Mouse (Mus musculus): ENCODE measurements at regions not wholly inside any gene's neighbourhood (a gene's known extent, or its start where the extent isn't known, plus 50 kb on each side); places are given as distances from the start of the nearest gene placed in this dataset.

DNA sequence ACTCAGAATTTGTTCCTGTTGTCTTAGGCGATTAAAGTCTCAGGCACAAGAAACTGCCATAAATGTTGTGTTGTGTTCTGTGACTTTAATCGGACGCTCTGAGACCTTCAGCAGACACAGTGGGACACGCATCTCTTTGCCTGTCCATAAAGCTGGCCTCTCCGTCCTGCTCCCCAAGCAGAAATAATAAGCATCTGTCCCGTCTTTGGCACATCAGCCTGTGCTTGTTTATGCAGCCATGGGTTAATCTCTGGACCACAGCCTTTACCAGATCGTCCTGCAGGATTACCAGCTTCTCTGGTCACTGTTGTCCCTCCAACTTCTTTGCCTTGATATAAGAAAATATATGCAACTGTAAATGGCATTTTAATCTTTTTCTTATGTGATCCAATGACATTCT is 87.7 kb upstream of the Ret start:
- no peak for DNase-seq (ENCODE audit: low spot score)

DNA sequence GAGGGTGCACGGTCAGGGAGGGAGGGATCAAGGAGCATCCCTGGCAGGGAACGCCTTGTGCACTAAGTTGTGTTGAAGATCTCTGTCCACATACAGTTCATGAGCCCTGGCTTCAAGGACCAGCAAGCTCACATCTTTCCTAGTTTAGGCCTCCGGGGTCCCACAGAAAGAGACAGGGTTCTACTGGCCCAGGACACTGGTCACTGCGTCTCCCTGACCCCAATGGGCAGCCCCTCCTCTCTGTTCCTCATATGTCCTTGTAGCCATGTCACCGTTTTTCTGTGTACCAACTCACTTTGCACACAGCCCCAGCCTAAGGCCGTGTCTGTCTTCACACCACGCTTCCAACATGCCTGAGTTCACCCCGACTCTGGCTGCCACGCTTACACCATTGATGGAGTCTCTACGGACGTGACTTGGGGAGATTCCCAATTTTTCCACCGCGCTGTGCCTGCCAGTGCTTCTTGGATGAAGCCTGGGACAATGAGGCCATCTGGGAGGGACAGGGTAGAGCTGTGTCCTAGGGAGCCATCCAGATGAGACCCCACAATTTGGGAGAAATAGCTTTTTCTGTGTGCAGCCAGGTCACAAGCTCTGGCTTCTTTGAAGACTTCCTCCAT is 86.5 kb upstream of the Ret start:
- no peak for DNase-seq (ENCODE audit: low spot score)

DNA sequence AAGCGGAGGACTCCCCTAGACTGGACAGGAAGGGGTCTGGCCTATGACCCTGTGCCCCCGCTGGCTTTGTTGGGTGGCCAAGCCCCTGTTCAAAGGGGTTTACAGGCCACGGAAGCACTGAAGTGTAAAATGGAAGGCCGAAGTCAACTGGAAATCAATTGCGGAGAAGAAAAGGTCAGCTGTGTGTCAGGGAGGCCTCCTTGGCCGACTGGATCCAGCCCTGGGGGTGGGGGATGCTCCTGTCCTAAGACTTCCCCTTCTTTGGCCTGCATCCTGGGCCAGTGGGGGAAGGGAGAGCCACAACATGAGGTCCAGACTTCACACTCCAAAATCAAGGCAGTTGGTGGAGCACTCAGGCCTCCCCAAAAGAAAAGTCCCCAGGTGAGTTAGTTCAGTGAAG is 66.4 kb upstream of the Ret start:
- DNase-seq (ENCODE audit: low spot score) = no peak

DNA sequence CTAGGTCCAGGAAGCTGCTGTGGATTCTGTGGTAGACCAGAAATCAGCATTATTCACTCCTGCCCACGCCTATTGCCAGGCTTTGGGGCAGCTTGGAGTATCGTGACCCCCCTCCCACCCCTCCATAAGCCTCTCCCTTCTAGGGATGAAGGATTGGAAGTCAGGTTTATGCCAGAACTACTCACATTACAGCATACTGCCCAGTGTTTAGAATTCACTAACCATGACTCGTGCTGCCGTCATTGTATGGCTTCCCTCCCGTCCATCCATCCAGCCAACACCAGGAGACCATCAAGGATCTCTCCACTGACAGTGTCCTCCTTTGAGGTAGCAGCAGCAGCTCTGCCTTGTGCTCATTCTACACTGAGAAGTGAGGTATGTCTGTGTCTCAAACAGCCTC is 62.4 kb upstream of the Ret start:
- no peak for DNase-seq (ENCODE audit: low spot score)

DNA sequence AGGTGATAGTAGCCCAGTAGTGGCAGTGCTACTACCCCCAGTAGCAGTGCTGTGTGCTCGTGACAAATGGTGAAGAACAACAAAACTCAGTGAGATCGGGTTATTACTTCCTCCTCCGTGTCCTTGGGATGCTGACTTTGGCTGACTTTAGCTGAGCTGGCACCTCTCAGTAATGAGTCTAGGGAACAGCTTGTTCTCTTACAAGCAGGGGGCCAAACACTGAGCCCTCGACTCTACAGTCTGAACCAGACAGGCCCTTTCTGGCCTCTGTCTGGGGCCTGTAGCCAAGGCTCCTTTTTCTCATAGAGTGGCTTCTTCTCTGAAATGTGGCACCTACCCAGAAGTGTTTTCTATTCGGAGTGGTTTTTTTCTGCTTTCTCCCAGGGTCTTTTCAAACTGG is 57.4 kb upstream of the Ret start:
- DNase-seq (ENCODE audit: low spot score) = no peak

DNA sequence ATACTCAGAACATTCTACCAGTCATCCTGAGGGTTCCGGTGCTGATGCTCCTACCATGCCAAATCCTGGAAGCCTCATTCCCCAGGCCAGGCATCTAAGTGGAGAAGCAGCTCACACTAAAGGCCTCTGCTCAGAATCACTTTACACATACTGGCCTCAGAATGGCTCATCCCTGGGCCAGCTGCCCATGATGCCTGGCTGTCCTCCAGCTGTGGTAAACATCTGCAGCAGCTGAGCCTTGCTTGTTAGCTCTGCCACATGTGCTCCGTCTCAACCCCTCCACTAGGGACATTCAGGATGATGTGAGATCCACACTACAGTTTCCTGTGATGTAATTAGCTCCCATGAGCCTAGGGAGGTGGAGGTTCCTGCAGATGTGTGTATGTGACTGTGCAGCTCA is 55.2 kb upstream of the Ret start:
- no peak for DNase-seq (ENCODE audit: low spot score)

DNA sequence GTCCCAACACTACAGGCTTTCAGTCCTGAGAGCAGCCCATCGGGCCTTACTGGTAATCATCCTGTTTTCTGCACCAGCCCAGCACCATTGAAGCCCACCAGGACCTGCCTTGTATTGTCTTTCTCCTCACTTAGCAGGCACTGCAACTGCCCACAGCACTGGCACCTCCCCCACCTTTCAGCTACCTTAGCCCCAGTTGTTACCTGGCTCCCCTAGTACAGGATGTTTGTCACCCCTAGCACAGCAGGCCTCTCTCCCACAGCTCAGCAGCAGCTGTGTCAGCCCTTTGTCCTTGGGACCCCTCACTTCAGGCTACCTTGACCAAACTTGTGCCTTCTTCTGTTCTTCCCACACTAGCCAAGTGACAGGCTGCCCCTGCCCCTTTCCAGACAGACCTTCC is 53.6 kb upstream of the Ret start:
- DNase-seq (ENCODE audit: low spot score) = no peak

DNA sequence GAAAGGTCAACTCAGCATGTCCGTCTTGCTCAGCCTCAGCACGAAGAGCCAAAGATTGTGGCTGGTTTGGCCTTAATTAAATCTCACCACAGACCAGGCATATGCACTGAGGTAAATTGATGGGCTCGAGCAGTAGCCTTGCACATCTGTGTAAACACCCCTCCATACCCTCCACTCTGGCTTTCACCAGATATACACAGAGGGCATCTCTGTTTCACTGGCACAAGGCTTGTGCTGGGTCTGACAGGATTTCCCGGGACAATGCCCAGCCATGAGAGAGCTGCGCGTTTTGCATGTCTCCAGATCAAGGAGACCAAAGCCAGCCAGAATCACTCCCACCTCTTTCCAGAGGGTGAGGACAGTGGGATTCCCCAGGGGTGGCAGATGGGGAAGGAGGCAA is 52.5 kb upstream of the Ret start:
- no peak for DNase-seq (ENCODE audit: low spot score)
